Mouse (Mus musculus) left cerebral cortex, postnatal 4 days (tissue): ENCODE measurements at regions not wholly inside any gene's neighbourhood (a gene's known extent, or its start where the extent isn't known, plus 50 kb on each side); places are given as distances from the start of the nearest gene placed in this dataset.
A peak's percentile ranks its signal among the peaks of the same experiment; 100 is the strongest.

Source experiments
- DNase-seq: peaks from one replicate; pipeline ENCODE4 v3.0.0-alpha.2; 2022
- intact Hi-C: fragments of 180-260 bp; cut with DNase I; formaldehyde crosslinking; loops from one replicate; pipeline ENCODE4 v1.15.1; 2025

DNA sequence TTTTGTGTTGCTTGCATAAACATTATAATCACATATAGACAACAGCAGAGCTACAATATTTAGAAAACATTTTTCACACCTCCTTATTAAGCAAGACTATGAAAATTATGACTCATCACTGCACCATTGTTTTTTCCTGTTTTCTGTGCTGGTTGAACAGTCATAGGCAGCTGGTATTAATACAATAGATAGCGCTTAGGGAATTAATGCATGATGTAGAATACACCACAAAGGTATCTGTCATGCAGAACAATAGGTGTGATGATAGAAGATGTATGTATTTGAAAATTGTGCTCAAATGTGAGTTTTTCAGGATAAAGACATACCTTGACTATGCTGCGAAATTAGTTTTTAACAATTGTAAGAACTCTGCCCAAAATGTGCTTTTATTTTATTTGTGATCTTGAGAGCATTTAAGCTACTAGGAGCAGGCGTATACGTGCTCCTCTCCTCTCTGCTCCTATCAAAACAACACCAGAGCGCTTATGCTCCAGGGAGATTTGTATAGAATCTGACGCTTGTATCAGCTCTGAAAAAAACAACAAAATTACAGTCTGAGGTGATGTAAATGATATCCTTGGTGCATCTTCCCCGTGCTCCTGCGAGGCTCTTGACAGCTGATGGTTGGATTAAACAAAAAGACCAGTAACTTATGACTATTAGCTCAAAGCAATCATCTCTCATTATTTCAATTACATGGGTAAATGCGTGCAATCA is 560.1 kb downstream of the Gm43517 start:
- intact Hi-C loops: loop anchor here (5.0 to 10.0 kb wide), 3 partner anchors 110 to 463 kb away; no protein-coding TSS in a partner anchor
- no peak for DNase-seq

DNA sequence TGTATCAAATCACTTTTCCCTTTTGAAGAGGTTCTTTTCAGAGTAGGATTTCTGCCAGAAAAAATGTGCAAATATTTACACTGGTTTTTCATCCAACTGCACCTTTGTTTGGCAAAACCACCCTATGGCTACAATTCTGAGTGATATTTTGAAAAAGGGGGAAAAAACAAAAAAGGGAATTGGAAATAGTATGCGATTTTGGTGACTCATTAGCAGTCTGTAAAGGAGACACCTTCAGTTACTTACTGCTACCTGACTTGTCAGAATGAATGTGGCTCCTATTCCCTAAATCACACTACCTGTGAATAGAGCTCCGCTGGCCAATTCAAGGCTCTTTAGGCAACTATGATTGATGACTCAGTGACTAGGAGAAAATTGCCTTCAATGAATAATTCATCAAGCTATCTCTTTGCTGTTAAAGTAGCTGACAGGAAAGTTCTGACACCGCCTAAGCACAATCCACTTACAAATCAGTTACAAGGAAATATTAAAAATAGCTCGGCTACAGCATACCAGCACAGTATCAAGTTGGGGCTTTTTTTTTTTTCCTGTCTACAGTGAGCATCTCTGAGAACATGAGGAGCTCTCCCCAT is 560.8 kb downstream of the Gm43517 start:
- DNase-seq: no peak
- intact Hi-C loops: loop anchor here (5.0 to 10.0 kb wide), 3 partner anchors 111 to 463 kb away; no protein-coding TSS in a partner anchor

DNA sequence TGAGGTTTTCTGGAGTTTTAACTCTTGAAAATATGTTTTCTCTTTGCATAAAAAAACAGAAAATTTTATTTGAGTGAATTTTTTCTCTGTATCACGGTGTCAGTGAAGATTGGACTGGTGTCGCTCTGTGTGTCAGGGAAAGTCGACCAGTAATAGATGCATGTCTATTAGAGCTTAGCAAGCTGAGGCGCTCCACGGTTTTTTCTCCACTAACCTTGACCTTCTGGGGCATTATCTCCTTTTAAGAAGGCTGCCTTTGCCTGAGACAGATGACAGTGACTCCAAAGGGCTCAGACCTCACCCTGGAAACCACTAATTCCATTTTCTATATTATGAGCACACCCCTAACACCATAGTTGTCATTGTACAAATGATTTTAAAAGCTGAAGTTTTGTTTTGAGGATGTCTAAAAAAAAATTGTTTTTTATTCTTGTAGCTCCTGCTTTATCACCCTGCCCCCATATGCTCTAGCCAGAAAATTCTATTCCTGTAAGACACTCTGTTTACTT is 561.8 kb downstream of the Gm43517 start:
- DNase-seq: no peak
- intact Hi-C loops: loop anchor here (5.0 to 10.0 kb wide), 3 partner anchors 112 to 465 kb away; no protein-coding TSS in a partner anchor

DNA sequence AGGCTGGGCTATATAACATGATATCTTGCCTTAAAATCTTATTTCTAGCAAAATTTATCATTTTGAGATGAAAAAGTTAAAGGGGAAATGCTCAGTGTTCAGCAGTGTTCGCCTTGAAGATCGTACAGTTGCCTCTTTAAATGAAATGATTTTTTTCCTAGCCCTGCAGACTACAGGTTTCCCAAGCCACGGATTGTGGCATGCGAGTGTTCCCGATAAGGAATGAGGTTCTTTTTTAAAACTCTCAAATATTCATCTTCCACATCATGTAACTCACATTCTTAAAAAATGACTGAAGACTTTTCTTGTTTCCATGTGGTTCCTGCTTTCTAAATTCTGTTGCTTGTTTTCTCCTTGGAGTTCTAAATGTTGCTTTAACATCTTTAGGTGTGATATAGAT is 566.0 kb downstream of the Gm43517 start:
- DNase-seq: no peak
- intact Hi-C loops: loop anchor here (5.0 to 10.0 kb wide), 5 partner anchors 161 to 994 kb away; no protein-coding TSS in a partner anchor

DNA sequence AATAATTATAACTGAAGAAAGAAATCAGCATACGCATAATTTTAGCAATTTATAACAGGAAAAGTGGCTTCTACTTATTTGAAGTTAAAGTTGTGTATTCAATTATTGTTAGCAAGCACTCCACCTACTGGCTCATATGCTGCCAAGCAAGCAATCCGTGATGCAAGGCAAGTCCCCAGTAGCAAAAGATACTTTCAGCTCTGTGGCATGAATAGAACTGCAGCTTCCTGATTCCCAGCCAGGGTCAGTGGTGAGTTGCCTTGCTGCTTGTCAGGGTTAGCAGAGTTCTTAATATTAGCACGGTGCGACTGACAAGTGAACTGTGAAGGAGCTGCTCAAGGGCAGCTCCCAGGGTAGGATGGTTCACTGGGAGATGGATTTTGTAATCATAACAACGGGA is 566.8 kb downstream of the Gm43517 start:
- DNase-seq: peak; percentile 18
- intact Hi-C loops: loop anchor here (5.0 to 10.0 kb wide), 5 partner anchors 160 to 993 kb away; no protein-coding TSS in a partner anchor

DNA sequence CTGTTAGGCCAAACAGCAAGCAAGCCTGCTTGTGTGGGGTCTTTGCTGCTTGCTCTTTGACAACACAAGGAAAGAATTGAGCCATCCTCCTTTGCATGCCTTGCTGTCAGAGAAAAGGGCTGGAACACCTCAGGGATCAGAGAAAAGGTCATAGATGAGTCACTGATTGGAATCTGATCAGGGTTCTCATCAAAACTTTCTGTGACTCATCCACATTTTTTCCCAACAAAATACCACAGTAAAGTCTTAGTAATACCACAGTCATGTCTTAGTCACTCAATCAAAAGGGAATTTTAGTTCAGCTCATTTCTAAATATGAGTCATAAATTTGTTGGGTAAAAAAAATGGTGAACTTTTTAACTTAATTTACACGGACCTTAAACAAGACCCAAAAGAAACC is 583.1 kb downstream of the Gm43517 start:
- intact Hi-C loops: loop anchor here (10.0 kb wide), 1 partner anchor 227 kb away; no protein-coding TSS in a partner anchor
- no peak for DNase-seq

DNA sequence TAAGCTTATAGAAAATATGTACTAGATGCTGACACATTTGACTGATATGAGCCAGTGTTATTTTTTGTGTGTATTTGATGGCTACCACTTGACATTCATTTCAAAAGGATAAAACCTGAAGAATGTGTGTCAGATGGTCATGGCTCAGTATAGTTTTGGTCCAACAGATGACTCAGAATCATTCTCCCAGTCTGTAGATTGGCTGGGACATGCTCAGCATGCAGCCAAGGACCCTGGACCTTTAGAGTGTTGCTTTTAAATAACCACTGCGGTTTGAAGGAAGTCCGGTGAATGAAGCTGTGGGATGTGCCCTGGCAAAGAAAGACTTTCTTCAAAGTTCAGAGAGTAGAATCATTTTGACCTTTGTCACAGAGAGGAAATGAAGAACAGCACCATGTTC is 584.6 kb downstream of the Gm43517 start:
- DNase-seq: no peak
- intact Hi-C loops: loop anchor here (10.0 kb wide), 1 partner anchor 225 kb away; no protein-coding TSS in a partner anchor

DNA sequence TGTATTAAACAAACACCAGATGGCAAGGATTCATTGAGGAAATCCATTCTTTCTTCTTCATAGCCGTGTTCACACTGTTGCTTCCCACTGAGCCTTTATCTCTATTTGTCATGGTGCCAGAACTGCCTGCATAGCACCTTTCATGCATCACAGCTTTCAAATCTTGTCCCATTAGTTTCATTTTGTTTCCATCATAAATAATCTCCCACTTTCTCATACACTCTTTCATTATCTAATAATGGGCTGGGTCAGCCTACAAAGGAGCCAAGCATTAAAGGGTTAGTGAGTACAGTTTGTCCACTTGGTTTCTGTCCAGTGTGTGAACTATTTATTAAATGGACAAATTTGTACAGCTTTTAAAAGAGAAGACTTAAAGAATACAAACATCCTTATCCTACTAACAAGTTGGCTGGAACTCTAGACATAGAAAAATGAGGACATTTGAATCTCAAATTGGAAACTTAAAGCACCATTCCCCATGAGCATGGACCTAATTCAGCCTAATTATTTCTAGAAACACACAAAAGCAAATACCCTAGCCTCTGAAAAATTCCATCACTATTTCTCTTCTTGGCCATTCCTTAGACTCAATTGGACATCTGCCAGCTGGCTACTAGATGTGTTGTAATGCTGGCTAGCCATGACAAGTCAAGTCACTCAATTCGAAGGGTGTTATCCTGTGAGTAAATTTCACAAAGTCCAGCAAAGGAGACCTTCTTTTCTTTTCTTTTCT is 589.8 kb downstream of the Gm43517 start:
- peak; percentile 29 for DNase-seq
- intact Hi-C loops: no loop called here

DNA sequence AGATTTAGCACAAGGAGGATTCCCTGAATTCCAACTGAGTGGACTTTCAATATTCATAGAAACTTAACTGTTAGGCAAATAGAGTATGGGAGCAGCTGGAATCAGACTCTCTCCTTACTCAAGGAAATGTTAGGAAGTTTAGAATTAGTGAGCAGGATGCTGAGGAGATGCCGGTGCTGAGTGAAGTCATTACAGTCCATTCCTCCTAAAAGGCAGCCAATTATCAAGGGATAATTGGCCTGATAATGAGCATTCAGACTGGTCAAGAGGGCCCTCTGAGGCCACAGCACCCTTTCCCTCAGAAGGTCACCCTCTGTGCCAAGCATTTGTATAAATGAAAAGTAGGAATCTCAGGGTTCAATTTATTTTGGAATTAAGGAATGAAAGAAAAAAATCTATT is 590.6 kb downstream of the Gm43517 start:
- DNase-seq: no peak
- intact Hi-C loops: no loop called here

DNA sequence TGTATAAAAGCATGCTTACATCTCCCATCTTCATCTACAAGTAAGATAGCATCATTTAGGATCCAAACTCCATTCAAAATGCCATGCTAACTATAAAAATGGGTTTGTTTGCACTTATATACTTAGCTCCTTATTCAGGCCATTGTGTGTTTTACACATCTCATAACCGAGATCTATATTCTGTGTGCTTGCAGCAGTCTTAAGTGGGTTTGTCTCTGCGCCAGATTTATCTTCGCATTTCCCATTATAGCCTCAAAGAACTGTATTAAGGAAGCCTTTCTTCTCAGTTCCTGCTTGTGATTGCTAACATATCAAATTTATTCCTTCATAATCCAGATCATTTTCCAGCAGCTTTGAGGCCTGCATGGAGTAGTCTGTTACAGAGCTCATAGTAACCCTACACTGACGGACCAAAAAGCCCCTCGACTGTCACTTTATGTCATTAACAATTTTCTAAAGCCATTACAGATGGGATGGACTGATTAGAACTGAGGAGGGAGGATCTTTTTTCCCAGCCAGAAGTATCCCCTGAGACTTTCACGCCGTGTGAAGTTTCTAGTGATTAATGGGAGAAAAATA is 607.6 kb downstream of the Gm43517 start:
- no peak for DNase-seq
- intact Hi-C loops: no loop called here

DNA sequence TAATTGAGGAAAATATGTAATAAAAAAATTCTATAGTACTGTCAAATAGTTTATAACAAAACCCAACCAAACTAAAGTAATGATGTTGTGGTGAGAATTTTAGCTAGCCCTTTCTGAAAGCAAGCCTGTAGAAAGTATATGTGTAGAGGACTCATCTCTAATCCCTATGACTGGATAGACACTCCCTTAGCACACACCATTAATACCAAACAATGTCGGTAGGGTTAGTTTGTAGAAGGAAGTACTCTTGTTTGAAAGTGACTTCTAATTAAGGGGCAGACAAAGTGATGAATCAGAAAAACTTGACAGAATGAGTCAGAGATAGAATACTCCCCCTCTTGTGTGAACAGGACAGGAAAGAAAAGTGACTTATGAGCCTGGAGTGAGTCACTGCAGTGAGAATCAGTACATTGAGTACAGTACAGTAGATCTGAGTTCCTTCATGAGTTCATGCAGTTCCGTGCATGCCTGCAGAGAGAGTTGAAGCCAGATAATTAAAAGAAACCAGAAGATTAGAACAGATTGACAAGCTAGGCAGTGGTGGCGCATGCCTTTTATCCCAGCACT is 610.0 kb downstream of the Prkd1 start:
- DNase-seq: no peak

DNA sequence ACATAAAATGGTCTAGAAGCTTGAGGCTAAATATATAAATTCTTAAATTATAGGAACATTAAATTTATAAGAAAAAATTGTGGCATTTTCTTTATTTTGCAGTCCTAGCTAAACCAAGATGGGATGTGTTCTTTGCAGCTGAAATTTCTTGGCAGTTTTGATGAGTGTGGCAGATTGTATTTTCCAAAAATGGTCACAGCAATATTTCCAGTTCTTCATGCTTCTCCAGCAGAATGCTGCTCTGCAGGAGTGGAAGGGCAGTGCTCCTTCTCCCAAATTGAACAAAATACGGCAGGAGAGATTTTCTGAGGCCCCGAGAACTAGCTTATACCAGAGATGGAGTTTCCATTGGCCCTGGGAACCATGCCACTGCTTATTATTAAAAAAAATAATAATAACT is 587.6 kb downstream of the Prkd1 start:
- DNase-seq: no peak
- intact Hi-C loops: no loop called here

More for the DNA sequence above, 610.0 kb downstream of the Prkd1 start:
- intact Hi-C loops: no loop called here

DNA sequence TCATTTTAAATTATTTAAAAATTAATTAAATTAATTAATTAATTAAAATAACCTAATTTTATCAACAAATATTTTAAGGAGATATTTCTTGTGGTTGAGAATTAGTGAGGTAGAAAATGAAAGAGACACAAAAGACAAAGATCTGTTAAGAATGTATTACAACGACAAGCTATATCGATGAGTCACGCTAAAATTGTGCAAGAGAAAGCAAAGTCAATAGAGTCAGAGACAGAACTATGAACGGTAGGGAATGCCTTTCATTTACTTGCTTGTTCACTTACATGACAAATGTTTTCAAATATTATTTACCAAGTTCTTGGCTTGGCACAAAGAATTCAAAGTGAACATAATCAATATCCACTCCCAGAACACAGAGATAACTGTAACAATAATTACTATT is 582.5 kb downstream of the Prkd1 start:
- DNase-seq: no peak
- intact Hi-C loops: no loop called here

DNA sequence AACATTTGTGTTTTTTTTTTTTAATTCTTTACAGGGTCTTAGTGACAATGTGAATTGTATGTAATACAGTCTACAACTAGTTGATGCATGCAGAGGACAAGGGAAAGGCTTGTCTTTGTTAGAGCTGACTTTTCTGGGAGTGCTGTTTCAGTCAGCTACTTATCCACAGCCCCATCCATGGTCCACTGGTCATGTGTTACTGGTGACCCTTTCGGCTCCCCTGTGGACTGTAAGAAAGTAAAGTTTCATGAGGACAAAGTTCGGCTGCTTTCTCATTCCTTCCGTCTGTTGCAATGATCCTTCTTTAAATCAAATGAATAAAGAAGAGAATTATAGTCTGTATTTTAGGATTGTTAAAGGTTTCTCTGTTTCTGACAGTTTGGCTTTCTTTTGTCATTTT is 577.1 kb downstream of the Prkd1 start:
- DNase-seq: no peak
- intact Hi-C loops: no loop called here

DNA sequence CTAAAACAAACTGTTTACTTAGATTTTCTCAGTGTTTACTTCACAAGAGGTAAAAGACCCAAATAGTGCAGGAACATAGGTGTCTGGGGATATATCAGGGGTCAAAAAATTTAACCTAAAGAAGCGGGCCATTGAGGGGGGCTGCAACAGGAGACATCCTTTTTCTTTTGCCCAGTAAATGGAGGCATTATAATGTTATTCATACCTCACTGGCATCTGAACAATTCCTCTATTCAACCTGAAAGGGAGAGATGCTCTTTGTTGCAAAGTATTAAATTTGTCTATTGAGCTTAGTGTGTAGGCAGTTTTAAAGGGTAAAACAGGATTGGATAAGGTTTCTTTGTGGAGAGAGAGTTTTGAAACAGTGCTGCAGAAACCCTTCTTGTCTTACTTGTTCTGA is 576.5 kb downstream of the Prkd1 start:
- no peak for DNase-seq
- intact Hi-C loops: no loop called here

DNA sequence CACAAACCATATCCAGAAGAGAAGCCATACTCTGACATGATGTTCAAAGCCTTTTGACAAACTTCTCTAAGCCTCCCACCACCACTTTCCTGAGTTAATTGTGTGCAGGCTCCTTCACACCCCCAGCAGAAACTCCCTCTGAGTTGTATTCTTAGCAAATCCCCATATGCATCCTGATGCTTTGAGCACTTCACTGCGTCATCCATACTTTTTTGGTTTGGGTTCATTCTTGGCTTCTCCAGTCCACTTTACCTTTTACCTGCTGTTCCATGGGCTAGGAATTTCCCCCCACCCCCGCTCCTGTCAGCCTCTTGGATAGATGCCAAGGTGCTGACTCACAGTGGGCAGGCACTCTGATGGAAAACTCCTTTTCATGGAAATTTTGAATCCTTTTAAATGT is 575.2 kb downstream of the Prkd1 start:
- DNase-seq: no peak
- intact Hi-C loops: no loop called here

DNA sequence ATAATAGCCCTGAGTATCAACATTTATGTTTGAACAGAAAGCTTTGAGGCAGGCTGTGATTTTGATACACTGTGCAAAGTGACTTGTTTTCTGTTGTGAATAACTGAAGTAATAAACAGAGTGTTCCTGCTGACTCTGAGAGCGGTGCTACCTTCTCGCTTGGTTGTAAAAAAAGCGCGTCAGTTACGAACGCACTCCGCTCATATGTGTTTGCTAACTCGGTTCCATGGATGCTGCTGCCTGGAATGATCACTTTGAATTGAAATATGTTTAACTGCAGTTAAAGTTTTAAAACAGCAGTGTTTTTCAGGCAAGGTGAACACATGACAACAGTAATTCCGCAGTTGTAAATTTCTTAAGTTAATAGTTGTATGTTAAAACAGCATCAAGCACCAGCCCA is 567.7 kb downstream of the Prkd1 start:
- intact Hi-C loops: loop anchor here (5.0 kb wide), 1 partner anchor 119 kb away; no protein-coding TSS in a partner anchor
- no peak for DNase-seq

DNA sequence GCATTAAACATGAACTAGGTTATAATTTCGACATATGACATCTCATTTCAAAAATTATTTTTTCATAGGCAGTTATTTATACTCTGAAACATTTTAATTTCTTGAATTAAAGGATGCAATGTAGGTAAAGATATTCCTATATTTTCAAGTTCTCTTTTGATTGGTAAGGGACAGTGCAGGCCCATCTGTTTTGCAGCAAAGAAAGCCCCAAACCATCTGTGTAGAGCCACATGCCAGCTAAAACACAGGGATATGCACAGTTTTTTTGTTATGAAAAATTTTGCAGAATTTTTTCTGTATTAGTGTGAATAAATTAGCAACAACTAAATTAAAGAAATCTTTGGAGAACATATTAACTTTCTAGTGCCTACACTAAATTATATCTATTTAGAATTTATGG is 567.3 kb downstream of the Prkd1 start:
- intact Hi-C loops: loop anchor here (5.0 kb wide), 1 partner anchor 119 kb away; no protein-coding TSS in a partner anchor
- peak; percentile 1 for DNase-seq

DNA sequence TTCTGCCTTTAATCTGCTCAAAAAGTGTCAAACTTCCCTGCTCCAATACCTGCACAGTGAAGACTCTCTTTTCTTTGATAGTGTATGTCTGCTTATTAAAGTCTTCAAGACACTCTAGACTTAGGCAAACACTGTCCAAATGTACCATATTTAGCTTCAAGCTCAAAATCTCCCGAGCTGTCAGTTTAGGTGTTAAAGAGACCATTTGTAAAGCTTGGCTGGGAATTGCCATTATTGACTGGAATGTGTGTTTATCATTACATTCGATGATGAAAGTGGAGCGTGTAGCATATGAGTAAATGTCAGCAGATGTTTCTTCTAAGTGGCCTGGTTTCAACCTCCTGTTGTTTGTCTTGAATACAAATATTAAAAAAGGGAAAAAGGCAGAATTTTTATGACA is 564.4 kb downstream of the Prkd1 start:
- DNase-seq: no peak
- intact Hi-C loops: loop anchor here (5.0 kb wide), 1 partner anchor 122 kb away; no protein-coding TSS in a partner anchor
